Mouse (Mus musculus) cortical plate, adult 2 months (tissue): ENCODE results near the gene Abcc8. TPM values are rescaled to one million over a fixed set of nuclear protein-coding genes. Genes with fewer than 3 reads are reported as not detected.

ENCODE experiments used
- H3K27ac ChIP-seq: fragments of 200-500 bp; 2 replicates; pipeline ENCODE4 v1.5.1; 2012; ENCODE audit warnings: low read length, control low read depth, inconsistent platforms; ENCODE audit not compliant: insufficient read depth
- H3K4me1 ChIP-seq: fragments of 200-500 bp; 2 replicates; pipeline ENCODE4 v1.6.1; 2011; ENCODE audit warnings: low read length; ENCODE audit not compliant: control insufficient read depth, insufficient read depth
- H3K4me3 ChIP-seq: fragments of 200-500 bp; 2 replicates; pipeline ENCODE4 v1.5.1; 2011; ENCODE audit warnings: mild to moderate bottlenecking, low read length, control low read depth; ENCODE audit not compliant: insufficient read depth
- CTCF ChIP-seq: fragments of 200-500 bp; IDR thresholded peaks from 2 replicates; pipeline ENCODE4 v1.5.1; 2011; ENCODE audit warnings: mild to moderate bottlenecking, control low read depth, low read length; ENCODE audit not compliant: insufficient read depth; ENCODE audit errors: extremely low read depth
- POLR2A ChIP-seq: fragments of 200-500 bp; IDR thresholded peaks from 2 replicates; pipeline ENCODE4 v1.6.1; 2011; ENCODE audit warnings: mild to moderate bottlenecking, low read length, control low read depth; ENCODE audit not compliant: insufficient read depth; ENCODE audit errors: extremely low read depth
- polyA plus RNA-seq: library from polyadenylated mRNA; depleted of rRNA; stranded (reverse); fragments of >200 nt; gene quantifications from 2 replicates; pipeline ENCODE4 v1.2.3, GENCODE M21; 2012

The Abcc8 gene
- polyA plus RNA-seq, 1 experiment = 29.1 TPM

DNA sequence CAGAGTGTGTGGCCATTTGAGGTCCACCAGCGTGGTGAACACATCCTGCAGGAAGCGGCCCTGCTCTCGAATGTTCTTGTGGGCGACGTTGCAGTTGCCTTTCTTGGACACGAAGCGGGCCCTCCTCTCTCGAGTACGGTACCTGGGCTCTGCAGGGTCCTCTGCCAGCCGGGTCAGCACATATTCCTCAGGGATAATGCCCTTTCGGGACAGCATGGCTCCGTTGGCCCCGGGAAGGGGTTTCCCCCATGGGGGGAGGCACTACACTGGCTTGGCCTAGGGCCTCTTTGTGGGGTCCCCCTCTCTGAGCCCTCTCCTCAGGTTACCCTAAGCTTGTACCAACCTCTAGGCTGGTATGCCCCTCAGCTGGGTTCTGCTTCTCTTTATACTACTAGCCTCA lies 80.2 kb downstream of the Abcc8 start:
- Histone ChIP-seq H3K27ac (no peak overlapping the region), H3K4me3 (peak overlapping the region; percentile 58), H3K4me1 (peaks cover 3% of the 10 kb centered on the region; the same call in 1 of the 2 replicates)
- TF ChIP-seq CTCF (no peak), POLR2A (no peak)

DNA sequence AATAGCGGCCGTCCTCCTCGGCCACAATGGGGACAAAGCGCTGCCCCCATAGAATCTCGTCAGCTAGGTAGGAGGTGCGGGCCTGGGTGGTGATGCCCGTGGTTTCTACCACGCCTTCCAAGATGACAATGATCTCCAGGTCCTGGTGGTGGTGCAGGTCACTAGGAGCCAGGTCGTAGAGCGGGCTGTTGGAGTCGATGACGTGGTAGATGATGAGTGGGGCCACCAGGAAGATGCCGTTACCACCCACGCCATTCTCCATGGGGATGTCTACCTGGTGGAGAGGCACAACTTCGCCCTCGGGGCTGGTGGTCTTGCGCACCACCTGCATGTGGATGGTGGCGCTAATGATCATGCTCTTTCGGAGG lies 80.9 kb downstream of the Abcc8 start:
- Histone ChIP-seq H3K4me1 (peaks cover 3% of the 10 kb centered on the region; the same call in 1 of the 2 replicates), H3K27ac (peak overlapping the region; percentile 6; the same call in 1 of the 2 replicates), H3K4me3 (peak overlapping the region; percentile 58; the same call in 1 of the 2 replicates)
- TF ChIP-seq CTCF (no peak), POLR2A (no peak)

DNA sequence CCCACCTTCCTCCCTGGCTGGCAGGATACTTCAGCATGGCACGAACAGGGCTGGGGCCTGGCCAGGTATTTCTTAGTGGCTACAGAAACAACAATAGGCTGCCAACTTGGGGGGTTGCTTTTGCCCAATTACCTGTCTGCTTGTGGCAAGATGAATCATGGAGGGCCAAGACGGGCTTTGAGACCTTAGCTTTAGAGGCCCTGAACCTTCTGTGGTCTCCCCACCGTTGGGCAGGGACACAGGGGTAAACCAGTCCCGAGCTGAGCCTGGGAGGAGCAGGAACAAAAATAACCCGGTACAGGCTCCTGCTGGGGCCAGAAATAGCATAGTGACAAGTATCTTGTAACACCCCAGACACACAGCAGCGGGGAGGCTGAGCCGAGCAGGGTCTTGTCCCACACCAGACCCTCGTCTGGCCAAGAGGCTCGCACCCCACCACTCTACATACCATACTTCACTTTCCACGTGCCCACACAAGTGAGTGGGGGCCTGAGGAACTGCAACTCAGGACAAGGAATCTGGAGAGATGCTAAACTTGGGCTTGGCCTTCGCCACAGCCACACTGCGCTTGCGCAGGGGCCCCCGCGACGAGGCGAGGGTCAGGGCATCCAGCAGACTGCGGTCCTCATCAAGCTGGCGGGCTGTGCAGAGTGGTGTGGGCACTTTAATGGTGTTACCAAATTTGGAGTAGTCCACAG lies 81.5 kb downstream of the Abcc8 start:
- Histone ChIP-seq H3K4me1 (peaks cover 2% of the 10 kb centered on the region; the same call in 1 of the 2 replicates), H3K4me3 (peak overlapping the region; percentile 58), H3K27ac (peak overlapping the region; percentile 61)
- TF ChIP-seq POLR2A (no peak), CTCF (no peak)

DNA sequence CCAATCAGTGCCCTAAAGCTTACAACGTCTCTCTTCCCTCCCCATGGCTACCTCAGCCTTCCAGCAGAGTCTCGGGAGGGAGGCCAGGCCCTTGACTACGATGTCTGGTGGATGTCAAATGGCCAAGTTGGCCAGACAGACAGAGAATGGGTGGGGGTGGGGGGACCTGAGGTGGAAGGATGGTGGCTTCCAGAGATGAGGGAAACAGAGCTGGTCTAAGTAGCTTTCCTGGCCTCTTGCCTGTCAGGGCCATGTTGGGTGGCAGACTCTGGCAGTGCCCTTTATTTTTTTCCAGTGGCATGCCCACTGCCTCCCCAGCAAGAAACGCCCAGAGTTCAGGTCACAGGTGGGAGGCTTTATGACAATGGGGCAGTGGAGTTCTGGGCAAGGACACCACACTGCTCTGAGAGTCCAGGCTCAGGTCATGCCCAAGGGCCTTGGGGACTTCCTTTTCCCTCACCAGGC lies 82.5 kb downstream of the Abcc8 start:
- H3K4me1 ChIP-seq = no peaks in the 10 kb centered on the region
- peak overlapping the region; percentile 58 for H3K4me3 ChIP-seq
- TF ChIP-seq CTCF = no peak
- TF ChIP-seq POLR2A = no peak
- H3K27ac ChIP-seq = no peak overlapping the region

DNA sequence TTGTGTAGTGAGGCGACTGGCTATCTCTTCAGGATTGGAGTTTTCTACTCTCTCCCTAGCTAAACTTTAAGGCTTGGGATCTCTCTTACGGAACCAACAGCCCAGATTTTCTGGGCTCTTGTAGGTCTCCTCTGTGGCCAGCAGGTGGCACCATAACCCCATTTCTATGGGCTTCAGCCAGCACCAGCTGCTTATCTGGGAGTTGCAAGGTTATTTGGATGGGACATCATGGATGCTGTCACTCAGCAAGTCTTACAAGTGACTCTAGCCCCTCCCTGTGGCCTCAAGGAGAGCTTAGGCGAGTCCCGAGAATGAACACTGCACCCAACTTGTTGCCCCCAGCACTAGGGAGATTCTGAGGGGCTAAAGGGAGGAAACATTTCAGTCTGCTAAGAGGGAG lies 83.7 kb downstream of the Abcc8 start:
- Histone ChIP-seq H3K27ac (no peak overlapping the region), H3K4me3 (no peak overlapping the region), H3K4me1 (no peaks in the 10 kb centered on the region)
- TF ChIP-seq CTCF = peak; percentile 91
- no peak for TF ChIP-seq POLR2A

DNA sequence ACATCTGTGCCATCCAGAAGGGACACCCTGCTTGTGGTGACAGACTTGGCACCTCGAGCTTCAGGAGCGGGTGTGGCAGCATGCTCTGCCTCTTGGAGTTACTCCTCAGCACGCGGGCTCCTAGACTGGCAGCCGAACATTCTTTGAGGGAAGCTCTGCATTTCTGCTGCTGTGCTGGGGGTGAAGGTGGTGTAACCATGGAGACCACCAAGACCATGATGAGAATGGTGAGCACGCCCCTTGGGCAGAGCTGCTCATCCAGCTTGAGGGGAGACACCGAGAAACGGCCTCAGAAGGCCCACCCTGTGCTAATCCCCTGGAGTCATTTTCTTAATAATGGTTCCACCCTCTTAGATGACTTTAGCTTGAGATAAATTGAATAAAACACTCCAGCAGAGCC lies 87.0 kb downstream of the Abcc8 start:
- H3K27ac ChIP-seq = no peak overlapping the region
- no peak overlapping the region for H3K4me3 ChIP-seq
- no peak for TF ChIP-seq POLR2A
- no peak for TF ChIP-seq CTCF
- H3K4me1 ChIP-seq = no peaks in the 10 kb centered on the region

DNA sequence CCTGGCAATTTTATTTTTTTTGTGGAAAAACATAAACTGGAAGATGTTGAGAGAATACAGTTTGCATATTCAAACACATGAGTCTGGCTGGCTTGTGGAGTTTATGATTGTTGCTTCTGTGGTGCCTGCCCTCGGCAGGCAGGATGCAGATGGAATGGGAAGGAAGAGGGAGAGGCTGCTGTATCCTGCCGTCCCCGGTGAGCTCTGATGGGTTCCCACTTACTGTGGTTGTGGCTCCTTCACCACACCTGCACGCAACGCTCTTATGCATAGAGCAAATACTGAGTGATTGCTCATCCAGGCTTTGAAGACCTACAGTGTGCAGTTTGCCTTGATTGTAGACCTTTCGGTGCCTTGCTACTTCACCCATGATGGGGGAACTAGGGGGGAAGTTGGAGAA lies 91.6 kb downstream of the Abcc8 start:
- H3K27ac ChIP-seq = no peak overlapping the region
- no peak for TF ChIP-seq CTCF
- no peak for TF ChIP-seq POLR2A
- H3K4me1 ChIP-seq = no peaks in the 10 kb centered on the region
- no peak overlapping the region for H3K4me3 ChIP-seq

DNA sequence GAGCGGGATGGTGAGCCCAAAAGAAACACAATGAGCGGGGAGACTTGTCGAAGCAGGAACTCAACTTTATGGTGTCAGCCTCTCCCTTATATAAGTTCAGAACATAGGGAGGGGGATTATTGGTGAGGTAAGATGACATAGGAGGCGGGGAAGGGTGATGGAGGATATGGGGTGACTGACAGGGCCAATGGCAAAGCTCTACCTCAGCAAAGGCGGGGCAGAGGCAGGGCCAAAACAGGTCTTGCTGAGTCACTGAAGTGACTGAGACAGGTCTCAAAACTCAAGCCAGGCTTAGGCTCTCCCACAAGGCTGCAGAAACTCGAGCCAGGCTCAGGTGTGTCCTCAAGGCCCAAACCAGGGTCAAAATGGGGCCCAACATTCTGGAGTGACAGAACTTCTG lies 93.5 kb downstream of the Abcc8 start:
- TF ChIP-seq POLR2A (no peak), CTCF (no peak)
- Histone ChIP-seq H3K27ac (no peak overlapping the region), H3K4me1 (no peaks in the 10 kb centered on the region), H3K4me3 (no peak overlapping the region)

DNA sequence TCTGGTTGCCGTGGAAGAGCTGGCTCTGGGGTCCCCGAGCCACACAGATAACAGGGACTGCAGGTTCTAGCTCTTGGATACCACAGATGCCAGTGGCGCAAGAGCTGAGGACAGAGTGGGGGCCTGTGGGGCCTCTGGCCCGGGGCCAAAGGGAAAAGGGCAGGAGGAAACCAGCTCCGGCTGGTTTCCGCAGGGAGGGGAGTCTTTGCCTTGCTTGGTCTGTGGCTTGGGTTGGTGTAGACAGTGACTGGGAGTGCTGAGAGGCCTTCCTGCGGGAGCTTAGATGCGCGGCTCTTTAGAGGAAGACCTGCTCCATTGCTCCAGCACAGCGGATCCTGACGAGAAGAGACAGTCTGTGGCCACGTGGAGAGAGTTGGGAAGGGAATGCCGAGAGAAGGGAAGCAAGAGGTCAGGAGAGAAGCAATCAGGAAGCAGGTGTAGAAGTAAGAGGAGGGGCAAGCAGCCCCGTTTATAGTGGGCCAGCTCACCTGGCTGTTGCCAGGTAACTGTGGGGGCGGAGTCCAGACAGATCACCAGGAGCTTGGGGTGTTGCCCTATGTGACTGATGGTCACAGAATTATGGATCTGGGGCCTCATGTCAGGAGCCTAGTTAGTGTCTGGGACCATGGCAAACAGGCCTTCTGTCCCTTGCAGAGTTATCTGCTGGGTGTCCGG lies 94.9 kb downstream of the Abcc8 start:
- TF ChIP-seq CTCF (no peak), POLR2A (no peak)
- Histone ChIP-seq H3K4me3 (no peak overlapping the region), H3K27ac (no peak overlapping the region), H3K4me1 (no peaks in the 10 kb centered on the region)

DNA sequence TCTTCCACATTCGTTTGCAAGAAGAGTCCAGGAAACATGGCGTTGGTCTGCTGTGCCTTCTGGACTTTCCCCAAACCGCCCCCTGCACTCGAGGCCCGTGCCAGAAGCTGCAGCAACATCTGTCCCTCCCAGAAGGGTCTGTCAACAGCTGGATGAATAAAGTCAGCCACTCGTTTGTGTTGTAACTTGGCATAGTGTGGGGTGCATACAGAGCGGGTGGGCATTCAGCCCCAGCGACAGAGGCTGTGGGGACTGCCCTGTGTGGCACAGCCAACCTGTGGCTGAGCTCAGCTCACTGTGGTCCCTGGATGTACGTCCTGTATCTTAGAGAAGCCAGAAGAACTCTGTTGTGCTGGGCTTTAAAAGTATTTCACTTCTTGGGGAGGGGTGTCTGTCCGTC lies 95.8 kb downstream of the Abcc8 start:
- H3K4me3 ChIP-seq = no peak overlapping the region
- no peaks in the 10 kb centered on the region for H3K4me1 ChIP-seq
- no peak overlapping the region for H3K27ac ChIP-seq
- no peak for TF ChIP-seq CTCF
- no peak for TF ChIP-seq POLR2A
